Mouse (Mus musculus) MEL (cell line): ENCODE measurements around the gene Fxn. TPM values are rescaled to one million over a fixed set of nuclear protein-coding genes. Genes with fewer than 3 reads are reported as not detected.

Source experiments
- DNase-seq: peaks from one replicate; pipeline ENCODE4 v3.0.0; 2011; ENCODE audit warnings: low read depth, low spot score
- H3K27ac ChIP-seq: 2 replicates; pipeline ENCODE4 v1.5.1; 2012; ENCODE audit warnings: low read depth, mild to moderate bottlenecking, control low read depth, low read length, moderate library complexity; ENCODE audit not compliant: control insufficient read depth
- H3K27me3 ChIP-seq, 2 experiments: fragments of 150-350 bp in 1 of 2; sonication (generic) in 1 of 2; 2 replicates each; pipeline ENCODE4 v1.6.1; 2012; ENCODE audit warnings: low read length in 2 of 2, mild to moderate bottlenecking in 2 of 2, improper control_type of control experiment in 1 of 2, moderate library complexity in 1 of 2; ENCODE audit not compliant: insufficient read depth in 2 of 2, control insufficient read depth in 1 of 2
- H3K36me3 ChIP-seq, 2 experiments: 2 replicates each; pipeline ENCODE4 v1.6.1; 2012 to 2014; ENCODE audit warnings: low read length in 2 of 2, improper control_type of control experiment in 1 of 2, inconsistent platforms in 1 of 2, mild to moderate bottlenecking in 1 of 2; ENCODE audit not compliant: insufficient read depth in 2 of 2, control insufficient read depth in 1 of 2
- H3K4me1 ChIP-seq, 2 experiments: fragments of 150-350 bp in 1 of 2; sonication (generic) in 1 of 2; 2 replicates each; pipeline ENCODE4 v1.6.1; 2012; ENCODE audit warnings: low read length in 2 of 2, improper control_type of control experiment in 1 of 2, mild to moderate bottlenecking in 1 of 2; ENCODE audit not compliant: insufficient read depth in 2 of 2, control insufficient read depth in 1 of 2
- H3K4me3 ChIP-seq, 2 experiments: fragments of 150-350 bp in 1 of 2; sonication (generic) in 1 of 2; 2 replicates each; pipeline ENCODE4 v1.5.1; 2012; ENCODE audit warnings: low read depth in 2 of 2, low read length in 2 of 2, mild to moderate bottlenecking in 2 of 2, moderate library complexity in 2 of 2, control low read depth in 1 of 2, improper control_type of control experiment in 1 of 2; ENCODE audit not compliant: control insufficient read depth in 1 of 2, insufficient read depth in 1 of 2
- H3K79me2 ChIP-seq: 2 replicates; pipeline ENCODE4 v1.6.1; 2012; ENCODE audit warnings: mild to moderate bottlenecking, low read length, moderate library complexity; ENCODE audit not compliant: control insufficient read depth, poor library complexity, insufficient read depth
- H3K9ac ChIP-seq: 2 replicates; pipeline ENCODE4 v1.6.1; 2012; ENCODE audit warnings: low read depth, mild to moderate bottlenecking, control low read depth, low read length, moderate library complexity; ENCODE audit not compliant: control insufficient read depth, poor library complexity, severe bottlenecking
- H3K9me3 ChIP-seq: fragments of 150-350 bp; sonication (generic); replicated peaks from 2 replicates; pipeline ENCODE4 v1.6.1; 2012; ENCODE audit warnings: mild to moderate bottlenecking, low read length, improper control_type of control experiment, moderate library complexity; ENCODE audit not compliant: insufficient read depth
- CHD1 ChIP-seq: IDR thresholded peaks from 2 replicates; pipeline ENCODE4 v1.6.1; 2012; ENCODE audit warnings: low read depth, mild to moderate bottlenecking, inconsistent platforms, low read length, improper control_type of control experiment
- ELF1 ChIP-seq: IDR thresholded peaks from 2 replicates; pipeline ENCODE4 v1.6.1; 2014; ENCODE audit warnings: low read depth, mild to moderate bottlenecking, inconsistent platforms, low read length, improper control_type of control experiment, moderate library complexity
- EP300 ChIP-seq, 2 experiments: IDR thresholded peaks; 2 replicates each; pipeline ENCODE4 v1.6.1; 2011; ENCODE audit warnings: improper control_type of control experiment in 2 of 2, low read length in 2 of 2, low read depth in 1 of 2, mild to moderate bottlenecking in 1 of 2
- GATA1 ChIP-seq: IDR thresholded peaks from 2 replicates; pipeline ENCODE4 v1.6.1; 2011; ENCODE audit warnings: low read depth, low read length, improper control_type of control experiment
- JUND ChIP-seq: IDR thresholded peaks from 2 replicates; pipeline ENCODE4 v1.6.1; 2011; ENCODE audit warnings: low read depth, mild to moderate bottlenecking, improper control_type of control experiment, low read length
- KAT2A ChIP-seq: conservative IDR thresholded peaks from 2 replicates; pipeline ENCODE4 v1.6.1; 2012; ENCODE audit warnings: low read depth, low read length, improper control_type of control experiment, inconsistent platforms
- MAX ChIP-seq: IDR thresholded peaks from 2 replicates; pipeline ENCODE4 v1.6.1; 2011; ENCODE audit warnings: low read length, improper control_type of control experiment
- MAZ ChIP-seq: IDR thresholded peaks from 2 replicates; pipeline ENCODE4 v1.6.1; 2012; ENCODE audit warnings: low read depth, mild to moderate bottlenecking, inconsistent platforms, low read length, improper control_type of control experiment
- MXI1 ChIP-seq: IDR thresholded peaks from 2 replicates; pipeline ENCODE4 v1.6.1; 2011; ENCODE audit warnings: mild to moderate bottlenecking, low read depth, low read length, improper control_type of control experiment
- NELFE ChIP-seq: IDR thresholded peaks from 2 replicates; pipeline ENCODE4 v1.6.1; 2011; ENCODE audit warnings: low read depth, low read length, improper control_type of control experiment
- POLR2AphosphoS2 ChIP-seq: IDR thresholded peaks from 2 replicates; pipeline ENCODE4 v1.6.1; 2011; ENCODE audit warnings: low read length, improper control_type of control experiment
- SMC3 ChIP-seq: IDR thresholded peaks from 2 replicates; pipeline ENCODE4 v1.6.1; 2011; ENCODE audit warnings: low read depth, low read length, improper control_type of control experiment
- TBP ChIP-seq: IDR thresholded peaks from 2 replicates; pipeline ENCODE4 v1.8.0; 2011; ENCODE audit warnings: low read depth, low read length, improper control_type of control experiment
- USF2 ChIP-seq, 2 experiments: IDR thresholded peaks; 2 replicates each; pipeline ENCODE4 v1.6.1; 2011 to 2012; ENCODE audit warnings: improper control_type of control experiment in 2 of 2, low read length in 2 of 2, borderline replicate concordance in 1 of 2, inconsistent platforms in 1 of 2, low read depth in 1 of 2, mild to moderate bottlenecking in 1 of 2; ENCODE audit not compliant: insufficient read depth in 1 of 2
- ZC3H11A ChIP-seq: IDR thresholded peaks from 2 replicates; pipeline ENCODE4 v1.6.1; 2012; ENCODE audit warnings: low read depth, mild to moderate bottlenecking, inconsistent platforms, low read length, improper control_type of control experiment
- ZKSCAN1 ChIP-seq: IDR thresholded peaks from 2 replicates; pipeline ENCODE4 v1.6.1; 2012; ENCODE audit warnings: low read depth, mild to moderate bottlenecking, inconsistent platforms, low read length, improper control_type of control experiment, moderate library complexity
- polyA plus RNA-seq, 2 experiments: library from polyadenylated mRNA; stranded (reverse) in 1 of 2; unstranded in 1 of 2; fragments of >175 nt in 1 of 2; fragments of >200 nt in 1 of 2; gene quantifications; 2 replicates each; pipeline versions ENCODE4 v1.2.1 to v1.2.4; 2012; ENCODE audit warnings: low replicate concordance in 2 of 2, low read depth in 1 of 2; ENCODE audit not compliant: insufficient read length in 2 of 2, insufficient read depth in 1 of 2, missing spikeins in 1 of 2
- total RNA-seq: library from RNA; depleted of rRNA; stranded (reverse); fragments of 300-350 nt; gene quantifications from 2 replicates; pipeline ENCODE4 v1.2.3, GENCODE M21; 2012

The Fxn gene
- total and polyA plus RNA-seq, 3 experiments = 53.7 to 83.7 TPM; not detected in 1

GRCm38 (mm10) chr19:24327921-24328320, 47.5 kb upstream of the Fxn start (continued):
- TF ChIP-seq MAX = no peak
- TF ChIP-seq, all 39 proteins: peak for 7

GRCm38 (mm10) chr19:24326969-24327368, 46.6 kb upstream of the Fxn start:
- H3K27ac ChIP-seq = no peak overlapping the region
- TF ChIP-seq MAX (no peak), ELF1 (no peak), JUND (no peak), ZKSCAN1 (no peak), POLR2AphosphoS2 (no peak), NELFE (no peak), MAZ (no peak), EP300 (IDR thresholded peaks at IDR 0.05; ENCODE audit: low read depth in 1 of 2, low read length in 2 of 2) (no peak), MXI1 (no peak), SMC3 (no peak), GATA1 (no peak), TBP (no peak), ZC3H11A (no peak), USF2 (IDR thresholded peaks at IDR 0.05; ENCODE audit: borderline replicate concordance in 1 of 2, insufficient read depth in 1 of 2, low read depth in 1 of 2, low read length in 2 of 2) (no peak)

GRCm38 (mm10) chr19:24325692-24326091, 45.3 kb upstream of the Fxn start:
- Histone ChIP-seq H3K79me2 (no peaks in the 10 kb centered on the region), H3K4me3 (no peak overlapping the region), H3K27ac (no peak overlapping the region), H3K9ac (no peak overlapping the region), H3K27me3 (no peaks in the 10 kb centered on the region)
- no peak for TF ChIP-seq CHD1
- TF ChIP-seq SMC3 = no peak
- no peak for TF ChIP-seq KAT2A
- TF ChIP-seq, all 39 proteins: peak for 0
- Histone ChIP-seq H3K36me3 (peaks cover 0 to 10% of the 10 kb centered on the region in 2 experiments; a peak in 2 of 4 replicates), H3K4me1 (peaks cover 8 to 12% of the 10 kb centered on the region in 2 experiments), H3K9me3 (no peaks in the 10 kb centered on the region)
- no peak for DNase-seq

More at GRCm38 (mm10) chr19:24326969-24327368, 46.6 kb upstream of the Fxn start:
- no peak overlapping the region for H3K4me3 ChIP-seq
- no peak for DNase-seq
- no peaks in the 10 kb centered on the region for H3K79me2 ChIP-seq
- H3K9ac ChIP-seq = no peak overlapping the region
- peaks cover 0 to 19% of the 10 kb centered on the region in 2 experiments; a peak in 2 of 4 replicates for H3K36me3 ChIP-seq
- no peaks in the 10 kb centered on the region for H3K9me3 ChIP-seq
- no peaks in the 10 kb centered on the region for H3K27me3 ChIP-seq
- H3K4me1 ChIP-seq = peaks cover 14 to 21% of the 10 kb centered on the region in 2 experiments
